Mouse (Mus musculus): ENCODE data around the gene Rslcan18.

Rslcan18 gene

DNA sequence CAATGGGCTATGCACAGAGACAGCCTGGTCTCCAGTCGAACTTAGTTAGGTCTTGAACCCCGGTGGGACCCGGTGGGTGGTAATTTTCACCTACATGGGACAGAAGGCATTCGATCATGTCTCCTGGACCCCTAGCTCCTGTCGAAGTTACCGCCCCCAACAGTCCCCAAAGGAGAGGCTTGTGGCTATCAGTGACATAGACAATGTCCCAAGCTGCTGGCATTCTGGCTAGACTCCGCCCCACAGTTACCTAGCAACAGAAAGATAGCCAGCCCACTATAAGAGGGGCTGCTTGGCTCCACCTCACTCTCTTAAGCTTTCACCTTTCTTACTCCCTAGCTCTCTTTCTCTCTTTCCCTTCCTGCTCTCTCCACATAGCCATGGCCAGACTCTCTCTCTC is 53.6 kb downstream of the Rslcan18 start:
- no peaks in the 10 kb centered on the region for H3K36me3 ChIP-seq (ENCODE audit: insufficient read depth, low read length)
- peaks cover 13% of the 10 kb centered on the region for H3K9me3 ChIP-seq (ENCODE audit: low read length)
- H3K4me1 ChIP-seq (replicated peaks; ENCODE audit: low read depth, low read length), result peaks cover 17% of the 10 kb centered on the region
- H3K27me3 ChIP-seq (ENCODE audit: insufficient read depth, low read length), result no peaks in the 10 kb centered on the region
- H3K4me3 ChIP-seq (replicated peaks; ENCODE audit: low read length), result no peak overlapping the region
- no peak for TF ChIP-seq CTCF (conservative IDR thresholded peaks at IDR 0.05; ENCODE audit: low read length)
- no peak for TF ChIP-seq NANOG (IDR thresholded peaks at IDR 0.05; ENCODE audit: borderline replicate concordance, low read length)
- no peak for TF ChIP-seq POU5F1 (IDR thresholded peaks at IDR 0.05; ENCODE audit: borderline replicate concordance, low read length)

DNA sequence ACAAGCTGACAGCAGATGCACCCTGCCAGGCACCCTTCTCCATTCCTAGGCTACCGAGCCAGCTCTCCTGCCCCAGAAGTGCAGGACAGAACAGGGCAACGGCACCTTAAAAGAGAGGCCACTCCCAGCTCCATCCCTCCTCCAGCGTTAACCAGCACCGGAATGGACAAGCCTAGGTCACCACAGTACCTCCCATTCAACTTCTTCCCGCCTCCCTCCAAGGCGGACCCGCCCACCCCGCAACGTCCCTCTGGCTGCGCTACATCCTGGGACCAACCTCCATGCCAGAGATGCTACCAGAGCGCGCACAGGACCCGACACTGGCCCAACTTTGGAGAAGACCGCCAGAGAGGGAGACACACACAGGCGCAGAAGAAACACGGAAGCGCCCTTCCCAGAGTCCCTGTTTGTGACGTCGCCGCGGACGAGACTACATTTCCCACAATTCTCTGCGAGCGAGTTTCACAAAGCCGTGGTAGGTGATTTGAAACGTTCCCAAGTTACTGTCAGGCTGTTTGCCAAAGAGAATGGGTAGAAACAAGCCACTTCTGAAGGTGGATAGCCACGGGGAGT is 55.2 kb downstream of the Rslcan18 start, which contains the start of gene Zfp712:
Zfp712 (minus strand) TSS at position 385 of the 573 bp plus-strand sequence.
- Histone ChIP-seq H3K9me3 (ENCODE audit: low read length) (peaks cover 12% of the 10 kb centered on the region), H3K4me1 (replicated peaks; ENCODE audit: low read depth, low read length) (peaks cover 17% of the 10 kb centered on the region), H3K27me3 (ENCODE audit: insufficient read depth, low read length) (no peaks in the 10 kb centered on the region), H3K4me3 (replicated peaks; ENCODE audit: low read length) (peak within 1 kb of the TSS; percentile 92), H3K36me3 (ENCODE audit: insufficient read depth, low read length) (no peaks in the 10 kb centered on the region)
- TF ChIP-seq POU5F1 (IDR thresholded peaks at IDR 0.05; ENCODE audit: borderline replicate concordance, low read length) (no peak), NANOG (IDR thresholded peaks at IDR 0.05; ENCODE audit: borderline replicate concordance, low read length) (no peak), CTCF (conservative IDR thresholded peaks at IDR 0.05; ENCODE audit: low read length) (no peak)

DNA sequence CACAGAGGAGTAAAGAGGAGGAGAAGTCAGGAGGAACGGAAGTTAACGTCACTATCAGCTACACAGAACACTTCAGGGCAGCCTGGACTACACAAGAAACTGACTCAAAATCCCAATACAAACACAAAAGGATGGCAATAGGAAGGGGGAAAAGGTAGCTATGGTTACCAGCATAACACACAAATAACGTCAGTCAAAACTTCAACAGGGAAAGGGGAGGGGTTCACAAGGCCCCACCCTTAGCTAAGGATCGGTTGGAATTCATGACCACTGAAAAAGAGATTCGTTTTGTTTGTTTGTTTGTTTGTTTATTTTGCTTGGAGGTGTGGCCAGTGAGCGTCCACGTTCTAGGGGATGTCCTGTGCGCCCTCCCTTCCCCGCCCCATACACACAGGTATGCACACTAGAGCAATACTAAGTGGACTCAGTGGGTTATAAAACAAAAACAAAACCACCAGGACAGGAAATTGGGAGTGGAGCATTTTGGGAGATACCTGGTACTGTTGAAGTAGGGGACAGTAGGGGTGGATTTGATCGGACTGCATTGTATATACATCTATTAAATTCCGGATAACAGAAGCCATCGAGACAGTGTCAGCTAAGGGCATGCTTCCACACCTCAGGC is 55.8 kb downstream of the Rslcan18 start:
- Histone ChIP-seq H3K4me1 (replicated peaks; ENCODE audit: low read depth, low read length) (peaks cover 17% of the 10 kb centered on the region), H3K9me3 (ENCODE audit: low read length) (peaks cover 6% of the 10 kb centered on the region), H3K27me3 (ENCODE audit: insufficient read depth, low read length) (no peaks in the 10 kb centered on the region), H3K4me3 (replicated peaks; ENCODE audit: low read length) (peak overlapping the region; percentile 92), H3K36me3 (ENCODE audit: insufficient read depth, low read length) (no peaks in the 10 kb centered on the region)
- TF ChIP-seq NANOG (IDR thresholded peaks at IDR 0.05; ENCODE audit: borderline replicate concordance, low read length), result no peak
